Mouse (Mus musculus) embryo, embryonic 9.5 days (tissue): ENCODE results near the gene Htr2a.

ENCODE experiments used
- DNase-seq: peaks from one replicate; pipeline ENCODE4 v3.0.0-alpha.2; 2017; ENCODE audit errors: extremely low spot score

Htr2a gene

GRCm38 (mm10) chr14:74640819-74641381 is at the start of gene Htr2a:
Gene Htr2a, plus strand, starts transcription at chr14:74640840.
- peak; percentile 57 for DNase-seq

DNA sequence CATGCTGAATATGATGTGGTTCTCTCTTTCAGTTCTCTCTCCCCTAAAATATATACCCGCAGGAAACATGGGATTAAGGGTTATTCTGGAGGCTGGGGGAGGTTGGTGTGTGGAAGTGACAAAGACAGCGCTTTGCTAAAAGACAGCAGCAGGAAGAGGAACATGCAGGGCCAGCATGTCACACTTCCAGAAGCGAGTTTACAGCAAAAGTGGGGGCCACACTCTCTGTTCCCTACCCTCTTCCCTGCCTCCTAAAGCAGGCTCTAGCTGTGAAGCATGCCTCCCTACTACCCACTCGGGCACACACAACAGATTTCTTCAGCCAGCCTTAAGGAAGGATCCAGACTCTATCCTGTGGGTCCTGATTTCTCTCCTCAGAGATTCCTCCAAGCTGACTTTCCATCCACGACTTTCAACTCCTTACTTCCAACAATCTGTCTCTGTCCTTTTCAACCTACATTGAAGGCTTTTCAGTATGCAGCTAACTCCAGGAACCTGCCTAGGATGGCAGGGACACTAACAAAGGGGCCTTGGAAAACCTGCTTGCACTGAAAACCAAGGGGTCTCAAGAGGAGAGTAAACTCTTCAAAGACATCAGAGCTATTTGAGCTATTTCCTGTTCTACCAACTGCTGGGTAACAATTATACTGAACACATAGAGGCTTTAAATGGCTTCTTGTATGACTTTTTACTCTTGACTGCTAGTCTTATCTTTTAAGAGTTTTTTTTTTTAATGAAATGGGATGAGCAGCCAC is 39.1 kb upstream of the Htr2a start:
- no peak for DNase-seq

DNA sequence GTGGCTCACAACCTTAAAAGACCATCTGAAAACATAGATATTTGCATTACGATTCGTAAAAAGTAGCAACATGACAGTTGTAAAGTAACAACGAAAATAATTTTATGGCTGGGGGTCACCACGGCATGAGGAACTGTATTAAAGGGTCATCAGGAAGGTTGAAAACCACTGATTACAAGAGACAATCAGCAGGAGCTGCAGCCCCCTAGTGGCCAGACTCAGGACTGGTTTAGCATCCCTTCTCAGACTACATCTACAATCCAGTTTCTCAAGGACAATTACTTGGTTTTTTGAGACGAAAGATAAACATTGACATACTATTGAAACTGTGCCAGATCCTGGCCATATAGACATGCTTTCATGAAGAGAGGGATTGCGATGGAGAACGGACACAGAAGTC is 38.1 kb upstream of the Htr2a start:
- peak; percentile 28 for DNase-seq

GRCm38 (mm10) chr14:74603131-74603766 is 37.4 kb upstream of the Htr2a start:
- no peak for DNase-seq

- DNase-seq = no peak
These were observed 29.3 kb upstream of the Htr2a start for GRCm38 (mm10) chr14:74611326-74611725.

- DNase-seq = no peak
These were observed 21.8 kb upstream of the Htr2a start for GRCm38 (mm10) chr14:74618858-74619257.

DNA sequence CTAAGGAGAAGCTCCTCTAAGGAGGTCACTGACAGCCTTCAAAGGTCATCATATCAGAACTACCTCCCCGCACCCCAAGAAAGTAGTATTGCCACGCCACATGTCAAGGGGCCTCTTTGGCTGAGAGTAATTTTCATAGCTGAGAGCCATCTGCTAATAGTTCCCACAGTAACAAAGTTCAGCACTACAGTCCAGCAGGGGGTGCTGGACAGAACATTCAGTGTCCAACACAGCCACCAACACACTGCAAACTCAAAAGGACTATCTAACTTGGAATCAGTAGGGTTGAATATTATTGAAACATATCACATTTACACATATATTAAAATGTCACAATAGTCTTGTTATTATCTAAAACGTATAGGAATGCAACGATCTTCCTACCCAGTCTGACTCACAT is 2.6 kb upstream of the Htr2a start:
- no peak for DNase-seq

GRCm38 (mm10) chr14:74641668-74642230 is 1.1 kb downstream of the Htr2a start:
- peak; percentile 27 for DNase-seq

DNA sequence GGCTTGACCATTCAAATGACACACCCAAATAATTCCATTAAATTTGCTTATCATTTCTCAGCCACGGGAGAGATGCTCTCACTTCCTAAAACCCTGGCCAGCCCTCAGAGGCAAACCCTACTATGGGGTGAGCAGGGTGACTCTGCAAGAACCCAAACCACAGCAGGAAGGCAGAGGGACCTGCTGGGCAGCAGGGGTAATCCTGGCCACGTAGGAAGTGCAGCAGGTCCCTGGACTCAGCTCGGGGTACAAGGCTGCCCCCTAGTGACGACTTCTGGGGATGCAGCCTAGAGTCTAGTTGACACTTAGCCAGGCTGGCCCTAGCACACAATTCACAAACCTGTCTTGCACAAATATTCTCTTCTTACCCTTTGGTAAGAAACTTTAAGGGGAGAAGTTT is 2.7 kb downstream of the Htr2a start:
- DNase-seq = peak; percentile 83

- DNase-seq = no peak
These were observed 5.6 kb downstream of the Htr2a start for GRCm38 (mm10) chr14:74646107-74646793.

DNA sequence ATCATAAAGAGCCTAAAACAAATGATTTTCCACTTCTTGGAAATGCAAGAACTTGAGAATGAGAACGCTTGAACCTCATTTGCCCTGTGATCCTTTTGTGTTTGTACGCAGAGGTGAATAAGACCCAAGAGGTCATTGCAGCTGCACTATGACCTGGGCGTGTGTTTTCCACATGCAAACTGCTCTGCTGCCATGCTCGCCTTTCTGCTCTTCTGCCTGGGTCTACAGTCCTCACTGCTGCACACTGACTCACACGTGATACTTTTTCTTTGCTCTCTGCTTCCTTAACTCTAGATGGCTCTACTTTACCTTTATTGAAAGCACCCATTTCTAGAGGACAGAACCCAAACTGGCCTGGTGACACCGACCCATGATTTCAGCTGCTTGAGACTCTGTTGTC is 9.4 kb downstream of the Htr2a start:
- DNase-seq = no peak

DNA sequence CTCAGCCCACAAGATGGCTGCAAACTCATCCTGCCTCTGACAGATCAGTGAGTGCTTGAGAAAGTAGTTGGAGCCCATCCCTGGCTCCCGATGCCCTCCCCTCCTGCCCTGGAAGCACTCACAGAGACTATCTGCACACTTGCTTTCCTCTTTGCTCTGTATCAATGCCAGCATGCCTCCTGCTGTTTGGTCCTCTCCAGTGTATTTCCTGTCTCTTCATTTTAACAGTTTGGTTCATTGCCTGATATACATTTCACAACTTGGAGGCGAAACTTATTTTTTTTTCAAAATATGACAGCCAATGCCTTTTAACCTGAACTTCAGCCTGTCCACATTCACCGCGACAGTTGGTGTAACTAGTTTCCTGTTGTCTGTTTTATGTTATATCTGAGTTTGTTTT is 11.0 kb downstream of the Htr2a start:
- no peak for DNase-seq

DNA sequence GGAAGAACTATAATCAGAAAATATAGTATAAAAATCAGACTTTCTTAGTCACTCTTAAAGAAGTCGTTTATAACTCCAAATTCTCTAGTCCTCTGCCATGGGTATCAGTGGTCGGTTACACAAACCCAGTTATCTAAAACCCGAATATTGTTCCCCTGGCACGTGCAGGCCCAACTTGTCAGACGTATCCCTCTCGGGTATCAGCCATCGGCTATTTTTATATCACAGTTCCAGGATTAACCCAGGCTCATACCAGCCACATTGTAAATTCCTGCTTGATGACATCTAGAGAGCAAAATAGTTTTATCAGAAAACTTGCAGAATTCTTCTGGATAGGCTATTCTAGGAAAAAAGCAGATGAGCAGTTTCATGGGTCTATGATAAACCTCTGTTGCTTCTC is 16.6 kb downstream of the Htr2a start:
- no peak for DNase-seq

GRCm38 (mm10) chr14:74659411-74659841 is 18.8 kb downstream of the Htr2a start:
- DNase-seq = no peak

DNA sequence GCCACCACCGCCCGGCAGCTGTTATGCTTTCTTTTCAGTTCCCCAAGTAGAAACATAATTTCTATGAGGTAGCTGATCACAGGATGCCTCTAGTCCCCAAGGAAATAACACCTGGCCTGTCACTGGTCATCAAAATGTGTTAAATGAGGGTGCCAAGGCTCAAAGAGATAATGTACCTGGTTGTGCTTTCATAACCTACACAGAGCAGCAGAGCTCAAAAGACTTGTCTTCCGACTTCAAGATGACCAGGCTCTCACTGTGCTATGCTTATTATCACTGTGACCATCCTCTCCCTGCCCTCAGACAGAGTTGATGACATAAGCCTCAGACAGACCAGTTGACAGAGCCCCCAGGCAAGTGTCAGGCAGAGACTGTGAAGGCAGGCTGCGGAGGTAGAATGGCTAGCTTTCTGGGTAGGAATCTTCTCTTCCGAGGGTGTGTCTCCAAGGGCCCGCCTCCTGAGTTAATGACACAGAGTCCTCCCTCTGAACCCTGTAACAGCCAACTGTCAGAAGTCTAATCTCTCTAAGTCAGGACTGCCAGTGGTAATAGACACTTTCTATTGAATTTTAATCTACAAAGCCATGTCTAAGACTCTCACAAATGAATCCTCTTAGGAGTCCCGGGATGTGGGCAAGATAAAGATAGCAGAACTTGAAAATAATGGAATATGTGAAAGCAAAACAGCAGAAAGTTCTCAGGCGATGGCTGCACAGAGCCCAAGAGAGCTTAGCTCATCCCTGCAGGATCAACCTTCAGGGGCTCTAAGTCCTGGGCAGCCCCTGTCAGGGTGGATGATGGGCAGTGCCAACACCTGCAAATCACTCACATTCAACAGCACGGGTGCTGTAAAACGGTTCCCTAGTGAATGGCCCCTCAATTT is 31.7 kb downstream of the Htr2a start:
- DNase-seq = no peak

DNA sequence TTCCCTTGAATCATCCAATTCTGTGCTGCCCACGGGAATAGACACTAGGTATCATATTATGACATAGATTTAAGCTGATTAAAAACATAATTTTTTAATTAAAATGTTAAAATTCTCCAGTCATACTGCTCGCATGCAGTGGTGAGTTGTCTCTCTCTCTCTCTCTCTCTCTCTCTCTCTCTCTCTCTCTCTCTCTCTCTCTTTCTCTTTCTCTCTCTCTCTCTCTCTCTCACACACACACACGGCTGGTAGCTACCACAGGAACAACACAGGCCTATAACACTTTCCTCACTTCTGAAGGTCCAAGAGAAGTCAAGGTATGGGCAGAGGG is 32.3 kb downstream of the Htr2a start:
- no peak for DNase-seq

DNA sequence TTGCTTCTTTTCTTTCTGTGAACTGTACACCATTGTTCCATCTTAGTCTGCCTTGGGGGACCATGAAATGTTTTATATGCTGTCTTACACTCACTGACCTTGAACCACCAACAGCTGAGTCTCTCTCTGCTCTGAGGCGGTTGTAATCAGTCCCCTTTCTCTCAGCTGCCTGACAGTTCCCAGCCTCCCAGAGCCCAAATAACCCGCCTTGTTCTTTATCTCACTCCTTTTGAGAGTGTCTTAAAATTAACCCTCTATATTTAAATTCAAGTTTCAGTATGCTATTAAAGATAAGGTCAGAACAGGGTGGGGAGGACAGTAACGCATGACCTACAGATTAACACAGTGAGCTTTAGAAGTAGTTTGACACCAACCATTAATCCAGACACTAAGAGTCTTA is 32.9 kb downstream of the Htr2a start:
- DNase-seq = no peak

DNA sequence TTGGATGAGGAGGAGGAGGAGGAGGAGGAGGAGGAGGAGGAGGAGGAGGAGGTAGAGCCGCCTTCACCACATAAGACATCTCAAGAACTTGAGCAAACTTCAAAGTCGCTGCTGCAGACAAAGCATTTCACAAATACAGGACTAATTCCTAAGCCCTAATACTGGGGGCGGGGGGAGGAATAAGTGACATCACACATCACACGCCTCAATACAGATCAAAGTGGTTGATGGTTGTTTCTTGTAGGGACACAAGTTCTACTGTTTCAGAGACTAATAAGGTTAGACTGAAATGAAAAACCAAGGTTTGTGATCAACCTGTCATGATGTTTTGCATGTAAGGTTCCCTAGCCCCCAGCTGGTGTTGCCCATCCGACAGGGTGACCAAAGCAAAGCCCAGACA is 39.2 kb downstream of the Htr2a start:
- no peak for DNase-seq

- no peak for DNase-seq
These were observed 43.8 kb downstream of the Htr2a start for GRCm38 (mm10) chr14:74684298-74684978.

DNA sequence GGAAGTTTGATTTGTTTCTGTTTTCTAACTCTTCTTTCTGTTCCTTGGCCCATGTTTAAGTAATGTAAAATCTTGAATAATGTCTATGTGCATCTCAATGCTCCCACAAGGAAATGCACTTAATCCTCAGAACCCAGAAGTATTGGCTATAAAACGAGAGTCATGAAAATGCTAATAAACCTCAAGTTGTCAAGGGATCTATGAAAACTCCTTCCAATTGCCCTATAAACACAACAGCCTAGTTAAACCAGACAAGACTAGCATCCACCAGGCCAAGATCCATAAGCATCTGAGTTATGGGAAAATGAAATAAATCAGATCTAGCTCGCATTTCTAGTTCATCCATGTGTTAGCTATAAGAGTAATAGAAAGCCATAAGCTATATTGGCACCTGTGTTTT is 51.3 kb downstream of the Htr2a start:
- DNase-seq = no peak

GRCm38 (mm10) chr14:74696766-74697165 is 56.1 kb downstream of the Htr2a start:
- no peak for DNase-seq
